Mouse (Mus musculus) lung, postnatal 4 days (tissue): ENCODE measurements around the gene Cpeb3.
"Not testable (repeated sequence)": the region's sequence is repeated elsewhere in the genome, so short reads cannot be mapped to it uniquely, and the experiment has no call there.

Experiments
- DNase-seq, 2 experiments: peaks; one replicate each; pipeline ENCODE4 v3.0.0; 2021

The Cpeb3 gene

GRCm38 (mm10) chr19:37206641-37207302 is 1.6 kb downstream of the Cpeb3 start:
- DNase-seq, result peak in 1 of 2 experiments; percentile 60

GRCm38 (mm10) chr19:37205155-37205554 is 3.2 kb downstream of the Cpeb3 start:
- DNase-seq, result not testable (repeated sequence)

- no peak for DNase-seq
Measured at GRCm38 (mm10) chr19:37203371-37203770, 5.0 kb downstream of the Cpeb3 start.

- no peak for DNase-seq
Measured at GRCm38 (mm10) chr19:37199889-37200288, 8.5 kb downstream of the Cpeb3 start.

- DNase-seq, result no peak
Measured at GRCm38 (mm10) chr19:37198165-37198880, 10.1 kb downstream of the Cpeb3 start.

- DNase-seq, result no peak
Measured at GRCm38 (mm10) chr19:37192475-37193058, 15.8 kb downstream of the Cpeb3 start.

GRCm38 (mm10) chr19:37188366-37188948 is 19.9 kb downstream of the Cpeb3 start:
- no peak for DNase-seq

GRCm38 (mm10) chr19:37177819-37178708 is 30.3 kb downstream of the Cpeb3 start:
- DNase-seq, result peak; percentile 43 to 56

GRCm38 (mm10) chr19:37176879-37177462 is 31.4 kb downstream of the Cpeb3 start:
- DNase-seq, result no peak

- no peak for DNase-seq
Measured at GRCm38 (mm10) chr19:37175919-37176318, 32.5 kb downstream of the Cpeb3 start.

- peak in 1 of 2 experiments; percentile 54 for DNase-seq
Measured at GRCm38 (mm10) chr19:37175436-37175805, 33.0 kb downstream of the Cpeb3 start.

GRCm38 (mm10) chr19:37174716-37175435 is 33.5 kb downstream of the Cpeb3 start:
- peak; percentile 51 to 52 for DNase-seq

- DNase-seq, result peak; percentile 32 to 44
Measured at GRCm38 (mm10) chr19:37174116-37174715, 34.2 kb downstream of the Cpeb3 start.

- DNase-seq, result no peak
Measured at GRCm38 (mm10) chr19:37173331-37174115, 34.9 kb downstream of the Cpeb3 start.

- DNase-seq, result no peak
Measured at GRCm38 (mm10) chr19:37172566-37173130, 35.8 kb downstream of the Cpeb3 start.

- no peak for DNase-seq
Measured at GRCm38 (mm10) chr19:37172096-37172495, 36.3 kb downstream of the Cpeb3 start.

GRCm38 (mm10) chr19:37156770-37157336 is 51.5 kb downstream of the Cpeb3 start:
- DNase-seq, result no peak

- DNase-seq, result no peak
Measured at GRCm38 (mm10) chr19:37156040-37156439, 52.4 kb downstream of the Cpeb3 start.

- no peak for DNase-seq
Measured at GRCm38 (mm10) chr19:37147145-37147544, 61.3 kb downstream of the Cpeb3 start.
